20 mouse cellular contexts compared by ENCODE assay signal in the genomic region with DNA sequence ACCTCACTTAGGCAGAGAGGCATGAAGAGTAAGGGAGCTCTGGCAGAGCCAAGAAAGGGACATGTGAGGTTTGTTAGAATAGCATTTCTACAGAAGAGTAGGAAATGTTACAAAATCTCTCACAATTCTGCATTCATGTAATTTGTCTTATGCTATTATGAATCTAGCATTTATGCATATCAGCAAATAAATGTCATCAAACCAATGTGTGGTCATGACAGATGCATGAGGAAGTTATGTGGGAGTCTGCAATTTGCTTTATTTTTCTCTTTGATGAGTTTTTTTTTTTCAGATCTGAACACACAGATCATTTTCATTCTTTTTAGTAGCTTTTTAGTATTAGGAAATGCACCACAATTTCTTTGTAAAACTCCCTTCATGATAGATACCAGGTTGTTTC.
A peak's percentile ranks its signal among the peaks of the same experiment; 100 is the strongest.
DNase-seq lines count a peak whose midpoint lies in the region; ATAC-seq and TF ChIP-seq lines count a peak whose summit lies in the region.
"Had no signal": no experiment of that assay in that cellular context is flagged by ENCODE, and none has a peak within 500 bp of the region (broad histone marks: within the 10 kb centered on the region; RNA-seq: fewer than 3 reads in every experiment).

No protein-coding gene starts in this region.

- no peak overlapping the region for H3K9ac ChIP-seq in hindbrain, embryonic 16.5 days (ENCODE audit: low read depth, low read length)

- no peaks in the 10 kb centered on the region for H3K27me3 ChIP-seq in hindbrain, embryonic 16.5 days (replicated peaks; ENCODE audit: control insufficient read depth, insufficient read depth, low read length)
- H3K27me3 ChIP-seq: CH12.LX, Patski had no signal

- no peaks in the 10 kb centered on the region for H3K9me3 ChIP-seq in hindbrain, embryonic 16.5 days (ENCODE audit: control insufficient read depth, low read length)

- H3K4me1 ChIP-seq in hindbrain, embryonic 16.5 days (ENCODE audit: control insufficient read depth, insufficient read depth, low read depth, low read length), result no peaks in the 10 kb centered on the region

- peak overlapping the region; percentile 63 for H3K27ac ChIP-seq in layer of hippocampus, adult 2 months
- H3K27ac ChIP-seq in hindbrain, embryonic 16.5 days (ENCODE audit: low read depth, low read length), result no peak overlapping the region

- H3K36me3 ChIP-seq in hindbrain, embryonic 16.5 days (ENCODE audit: control insufficient read depth, insufficient read depth, low read length), result no peaks in the 10 kb centered on the region
- H3K36me3 ChIP-seq: G1E had no signal

- DNase-seq in layer of hippocampus, adult 2 months (ENCODE audit: low spot score in 2 of 2), result peak in 1 of 2 experiments; percentile 51
- no peak for DNase-seq in layer of hippocampus, adult 8-10 months (ENCODE audit: low spot score in 2 of 2)
- peak; percentile 32 for DNase-seq in brain, adult 2 months (ENCODE audit: low read depth, low spot score)
- DNase-seq: adrenal gland, adult 2 months; adrenal gland, adult 8-10 months; adrenal gland, postnatal 10 days; adrenal gland, postnatal 14 days; adrenal gland, postnatal 25 days; adrenal gland, postnatal 36 days; B cell, adult 2 months; cerebellum, adult 11 months; cerebellum, adult 11-12 months; cerebellum, adult 18-20 months; cerebellum, adult 2 months had no signal

- H3K4me3 ChIP-seq in layer of hippocampus, adult 2 months, result no peak overlapping the region
- H3K4me3 ChIP-seq in hindbrain, embryonic 16.5 days (ENCODE audit: low read length), result no peak overlapping the region

- no peak for ATAC-seq in hindbrain, embryonic 16.5 days
- ATAC-seq: activated CD4-positive, CD25-positive, alpha-beta regulatory T cell, adult 4 months; CD4-positive, CD25-positive, alpha-beta regulatory T cell, adult 4 months; Patski had no signal

- H3K4me2 ChIP-seq in hindbrain, embryonic 16.5 days (ENCODE audit: low read length), result no peak overlapping the region

- TF ChIP-seq CTCF in layer of hippocampus, adult 2 months (conservative IDR thresholded peaks at IDR 0.05), result no peak
